Mouse (Mus musculus) myocyte (in vitro differentiated cells): Measurements from ENCODE around the gene Zfp644. TPM values are rescaled to one million over a fixed set of nuclear protein-coding genes. Genes with fewer than 3 reads are reported as not detected.

Experiments used
- H3K27me3 ChIP-seq: one replicate; pipeline ENCODE4 v1.6.1; 2011; ENCODE audit not compliant: control insufficient read depth, insufficient read depth, insufficient read length
- H3K36me3 ChIP-seq: one replicate; pipeline ENCODE4 v1.6.1; 2011; ENCODE audit not compliant: control insufficient read depth, insufficient read depth
- H3K4me2 ChIP-seq: one replicate; pipeline ENCODE4 v1.6.1; 2011; ENCODE audit warnings: low read depth, control low read depth
- H3K4me3 ChIP-seq: one replicate; pipeline ENCODE4 v1.5.1; 2011; ENCODE audit warnings: mild to moderate bottlenecking, control low read depth, moderate library complexity
- H3K79me2 ChIP-seq: one replicate; pipeline ENCODE4 v1.6.1; 2011; ENCODE audit not compliant: control insufficient read depth, insufficient read depth
- H3ac ChIP-seq: one replicate; pipeline ENCODE4 v1.6.1; 2011; ENCODE audit not compliant: control insufficient read depth, insufficient read length
- CEBPB ChIP-seq: IDR thresholded peaks from 2 replicates; pipeline ENCODE4 v1.6.1; 2011; ENCODE audit warnings: mild to moderate bottlenecking, moderate library complexity; ENCODE audit not compliant: poor library complexity, insufficient read depth, severe bottlenecking
- E2F4 ChIP-seq: IDR thresholded peaks from one replicate; pipeline ENCODE4 v1.6.1; 2011; ENCODE audit warnings: mild to moderate bottlenecking, control low read depth, moderate library complexity; ENCODE audit not compliant: insufficient read depth
- MAX ChIP-seq: IDR thresholded peaks from one replicate; pipeline ENCODE4 v1.6.1; 2011; ENCODE audit warnings: low read depth, mild to moderate bottlenecking, control low read depth
- MYOD1 ChIP-seq, 3 experiments: IDR thresholded peaks; one replicate each; pipeline ENCODE4 v1.6.1; 2011; ENCODE audit warnings: control low read depth in 2 of 3, low read depth in 2 of 3, mild to moderate bottlenecking in 2 of 3, moderate library complexity in 1 of 3; ENCODE audit not compliant: insufficient read length in 2 of 3, control insufficient read depth in 1 of 3
- MYOG ChIP-seq, 3 experiments: IDR thresholded peaks; one replicate each; pipeline ENCODE4 v1.6.1; 2011; ENCODE audit warnings: control low read depth in 2 of 3, low read depth in 2 of 3, mild to moderate bottlenecking in 2 of 3; ENCODE audit not compliant: insufficient read length in 2 of 3, control insufficient read depth in 1 of 3, insufficient read depth in 1 of 3
- POLR2A ChIP-seq: IDR thresholded peaks from one replicate; pipeline ENCODE4 v1.6.1; 2011; ENCODE audit warnings: low read depth, mild to moderate bottlenecking, control low read depth, moderate library complexity; ENCODE audit not compliant: insufficient read length
- POLR2AphosphoS2 ChIP-seq: IDR thresholded peaks from one replicate; pipeline ENCODE4 v1.6.1; 2011; ENCODE audit warnings: low read depth, control low read depth; ENCODE audit not compliant: insufficient read length
- REST ChIP-seq: IDR thresholded peaks from one replicate; pipeline ENCODE4 v1.6.1; 2011; ENCODE audit warnings: mild to moderate bottlenecking, control low read depth, moderate library complexity; ENCODE audit not compliant: insufficient read depth, insufficient read length
- SRF ChIP-seq: IDR thresholded peaks from one replicate; pipeline ENCODE4 v1.6.1; 2011; ENCODE audit warnings: low read depth; ENCODE audit not compliant: control insufficient read depth, insufficient read length
- TCF12 ChIP-seq: IDR thresholded peaks from one replicate; pipeline ENCODE4 v1.6.1; 2011; ENCODE audit warnings: mild to moderate bottlenecking, control low read depth; ENCODE audit not compliant: poor library complexity, insufficient read depth, severe bottlenecking
- TCF3 ChIP-seq: IDR thresholded peaks from one replicate; pipeline ENCODE4 v1.6.1; 2011; ENCODE audit warnings: low read depth, control low read depth; ENCODE audit not compliant: insufficient read length
- USF1 ChIP-seq: IDR thresholded peaks from one replicate; pipeline ENCODE4 v1.6.1; 2011; ENCODE audit warnings: low read depth, mild to moderate bottlenecking, control low read depth, moderate library complexity
- polyA plus RNA-seq: library from polyadenylated mRNA; unstranded; fragments of >200 nt; fragmentation: generic; extraction: Trizol; gene quantifications from one replicate; pipeline ENCODE4 v1.2.1, GENCODE M21; 2012; ENCODE audit warnings: missing spikeins

The Zfp644 gene
- polyA plus RNA-seq, 1 experiment: 5.1 TPM

DNA sequence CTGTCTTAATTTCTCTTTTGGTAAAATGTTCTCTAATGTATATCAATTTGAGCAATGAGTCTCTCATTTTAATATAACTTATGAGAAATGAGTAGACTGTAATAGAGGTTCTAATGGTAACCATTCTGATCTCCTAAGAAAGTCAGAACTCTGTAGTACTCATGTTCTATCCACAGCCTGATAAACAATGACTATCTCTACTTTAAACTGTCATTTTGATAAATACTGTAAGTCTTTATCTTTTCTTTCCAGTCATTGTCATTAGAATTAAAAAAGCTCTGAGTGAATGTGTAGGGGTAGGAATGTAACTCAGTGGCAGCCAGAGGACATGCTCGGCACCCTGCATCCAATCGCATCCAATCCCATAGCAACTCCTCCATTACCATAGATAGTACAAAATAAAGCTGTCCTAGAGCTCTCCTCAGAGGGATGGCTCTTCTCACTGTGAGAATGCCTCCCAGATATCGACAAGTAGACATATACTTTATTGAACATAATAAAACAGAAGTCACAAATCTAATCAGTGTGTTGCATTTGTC is 44.2 kb downstream of the Zfp644 start:
- no peak for TF ChIP-seq POLR2A
- TF ChIP-seq TCF12: no peak
- TF ChIP-seq POLR2AphosphoS2: no peak
- TF ChIP-seq E2F4: no peak
- TF ChIP-seq MAX: no peak
- no peak for TF ChIP-seq MYOG (IDR thresholded peaks at IDR 0.05; ENCODE audit: control insufficient read depth in 1 of 3, insufficient read depth in 1 of 3, insufficient read length in 2 of 3, low read depth in 2 of 3)
- TF ChIP-seq REST: no peak
- no peak for TF ChIP-seq CEBPB
- no peak for TF ChIP-seq TCF3
- no peak for TF ChIP-seq SRF
- no peak for TF ChIP-seq USF1
- no peak for TF ChIP-seq MYOD1 (IDR thresholded peaks at IDR 0.05; ENCODE audit: control insufficient read depth in 1 of 3, insufficient read length in 2 of 3, low read depth in 2 of 3)
- no peak overlapping the region for H3K4me3 ChIP-seq
- no peaks in the 10 kb centered on the region for H3K27me3 ChIP-seq
- no peak overlapping the region for H3K4me2 ChIP-seq
- peaks cover 9% of the 10 kb centered on the region for H3K36me3 ChIP-seq
- H3ac ChIP-seq: no peak overlapping the region
- H3K79me2 ChIP-seq: peaks cover 55% of the 10 kb centered on the region

DNA sequence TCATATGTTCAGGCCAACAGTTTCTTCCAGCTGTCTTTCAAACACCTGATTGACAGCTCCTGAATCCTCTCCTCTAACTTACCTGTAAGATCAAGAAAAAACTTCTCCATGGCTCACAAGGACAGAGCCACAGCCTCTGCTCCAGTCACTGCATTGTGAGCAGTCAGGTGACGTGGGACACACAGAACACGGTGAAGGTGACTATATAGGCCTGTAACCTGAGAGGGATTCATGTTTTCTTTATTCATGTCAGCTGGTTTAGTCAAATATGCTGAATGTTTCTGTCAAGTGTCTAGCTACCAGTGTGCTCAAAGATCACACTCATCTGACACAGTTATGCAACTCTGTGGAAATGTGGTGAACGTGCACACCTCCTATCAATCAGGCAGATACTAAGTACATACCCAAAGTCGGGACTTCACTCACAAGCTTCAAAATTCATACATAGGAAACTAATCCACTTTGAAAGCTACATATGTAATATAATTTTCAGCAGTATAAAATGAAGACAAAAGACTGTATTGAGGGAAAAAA is 44.8 kb downstream of the Zfp644 start:
- Histone ChIP-seq H3K4me3 (no peak overlapping the region), H3K79me2 (peaks cover 53% of the 10 kb centered on the region), H3K36me3 (peaks cover 5% of the 10 kb centered on the region), H3ac (no peak overlapping the region), H3K4me2 (no peak overlapping the region), H3K27me3 (no peaks in the 10 kb centered on the region)
- TF ChIP-seq MYOG (IDR thresholded peaks at IDR 0.05; ENCODE audit: control insufficient read depth in 1 of 3, insufficient read depth in 1 of 3, insufficient read length in 2 of 3, low read depth in 2 of 3): no peak
- TF ChIP-seq CEBPB: no peak
- TF ChIP-seq MYOD1 (IDR thresholded peaks at IDR 0.05; ENCODE audit: control insufficient read depth in 1 of 3, insufficient read length in 2 of 3, low read depth in 2 of 3): no peak
- no peak for TF ChIP-seq REST
- no peak for TF ChIP-seq MAX
- TF ChIP-seq TCF3: no peak
- no peak for TF ChIP-seq USF1
- no peak for TF ChIP-seq SRF
- no peak for TF ChIP-seq POLR2A
- no peak for TF ChIP-seq POLR2AphosphoS2
- no peak for TF ChIP-seq E2F4
- TF ChIP-seq TCF12: no peak

DNA sequence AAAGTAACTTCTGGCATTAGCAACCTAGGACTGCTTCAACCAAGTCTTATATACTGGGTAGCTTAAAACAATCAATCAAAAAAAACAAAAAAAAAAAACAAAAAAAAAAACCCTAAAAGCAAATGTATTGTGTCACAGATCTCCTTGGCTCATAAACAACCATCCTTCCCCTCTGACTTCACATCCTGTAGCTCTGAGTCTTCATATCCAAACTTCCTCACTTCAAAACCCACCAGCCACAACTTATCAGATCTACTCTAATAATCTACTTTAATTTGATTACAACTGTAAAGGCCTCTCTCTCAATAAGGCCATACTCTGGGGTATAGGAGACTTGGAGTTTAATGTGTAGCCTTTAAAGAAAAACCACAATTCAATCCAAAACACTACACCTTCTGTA is 47.1 kb downstream of the Zfp644 start:
- Histone ChIP-seq H3K36me3 (peaks cover 4% of the 10 kb centered on the region), H3K4me3 (no peak overlapping the region), H3K4me2 (no peak overlapping the region), H3K27me3 (no peaks in the 10 kb centered on the region), H3ac (no peak overlapping the region), H3K79me2 (peaks cover 43% of the 10 kb centered on the region)
- no peak for TF ChIP-seq REST
- no peak for TF ChIP-seq E2F4
- no peak for TF ChIP-seq MAX
- TF ChIP-seq POLR2A: no peak
- no peak for TF ChIP-seq MYOG (IDR thresholded peaks at IDR 0.05; ENCODE audit: control insufficient read depth in 1 of 3, insufficient read depth in 1 of 3, insufficient read length in 2 of 3, low read depth in 2 of 3)
- TF ChIP-seq POLR2AphosphoS2: no peak
- no peak for TF ChIP-seq TCF12
- TF ChIP-seq TCF3: no peak
- no peak for TF ChIP-seq SRF
- TF ChIP-seq CEBPB: no peak
- no peak for TF ChIP-seq MYOD1 (IDR thresholded peaks at IDR 0.05; ENCODE audit: control insufficient read depth in 1 of 3, insufficient read length in 2 of 3, low read depth in 2 of 3)
- TF ChIP-seq USF1: no peak

DNA sequence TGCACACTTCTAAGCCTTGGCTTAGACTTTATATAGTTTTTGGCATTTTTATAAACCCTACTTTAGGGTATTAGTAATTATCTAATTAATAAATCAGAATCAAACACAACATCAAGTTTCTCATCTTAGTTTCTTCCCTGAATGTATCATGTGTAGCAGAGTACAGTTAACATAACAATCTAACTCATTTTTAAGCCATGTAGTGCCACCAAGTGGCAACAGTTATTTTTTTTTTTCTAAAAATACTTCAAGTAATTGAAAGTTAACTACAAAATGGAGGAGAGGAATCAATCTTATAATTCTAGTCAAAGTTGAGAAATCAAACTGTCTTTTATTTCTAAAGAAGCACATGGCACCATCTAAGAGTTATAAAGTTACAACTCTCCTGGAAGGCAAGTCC is 47.6 kb downstream of the Zfp644 start:
- Histone ChIP-seq H3ac (no peak overlapping the region), H3K36me3 (no peaks in the 10 kb centered on the region), H3K4me2 (no peak overlapping the region), H3K4me3 (no peak overlapping the region), H3K27me3 (no peaks in the 10 kb centered on the region), H3K79me2 (peaks cover 38% of the 10 kb centered on the region)
- TF ChIP-seq REST: no peak
- no peak for TF ChIP-seq E2F4
- TF ChIP-seq POLR2AphosphoS2: no peak
- TF ChIP-seq TCF3: no peak
- TF ChIP-seq SRF: no peak
- no peak for TF ChIP-seq TCF12
- TF ChIP-seq MAX: no peak
- no peak for TF ChIP-seq USF1
- no peak for TF ChIP-seq MYOD1 (IDR thresholded peaks at IDR 0.05; ENCODE audit: control insufficient read depth in 1 of 3, insufficient read length in 2 of 3, low read depth in 2 of 3)
- TF ChIP-seq CEBPB: no peak
- no peak for TF ChIP-seq POLR2A
- no peak for TF ChIP-seq MYOG (IDR thresholded peaks at IDR 0.05; ENCODE audit: control insufficient read depth in 1 of 3, insufficient read depth in 1 of 3, insufficient read length in 2 of 3, low read depth in 2 of 3)
